Mouse (Mus musculus) E14TG2a.4 (cell line): ENCODE results near the gene Lcor.

Experiments
- CTCF ChIP-seq: conservative IDR thresholded peaks from 2 replicates; pipeline ENCODE4 v1.5.1; 2014; ENCODE audit warnings: low read length
- NANOG ChIP-seq: IDR thresholded peaks from 2 replicates; pipeline ENCODE4 v1.6.1; 2014; ENCODE audit warnings: borderline replicate concordance, low read length, mixed read lengths
- POU5F1 ChIP-seq: IDR thresholded peaks from 2 replicates; pipeline ENCODE4 v1.6.1; 2014; ENCODE audit warnings: low read length, borderline replicate concordance

GRCm38 (mm10) chr19:41482909-41483444 lies 540 bp downstream of the Lcor start:
- TF ChIP-seq CTCF = no peak
- no peak for TF ChIP-seq POU5F1
- no peak for TF ChIP-seq NANOG
